Mouse (Mus musculus) ovary, postnatal 14 days (tissue): ENCODE data around the gene Trappc10.

ENCODE experiments used
- DNase-seq: peaks from one replicate; pipeline ENCODE4 v3.0.0; 2022; ENCODE audit warnings: low spot score

The Trappc10 gene

DNA sequence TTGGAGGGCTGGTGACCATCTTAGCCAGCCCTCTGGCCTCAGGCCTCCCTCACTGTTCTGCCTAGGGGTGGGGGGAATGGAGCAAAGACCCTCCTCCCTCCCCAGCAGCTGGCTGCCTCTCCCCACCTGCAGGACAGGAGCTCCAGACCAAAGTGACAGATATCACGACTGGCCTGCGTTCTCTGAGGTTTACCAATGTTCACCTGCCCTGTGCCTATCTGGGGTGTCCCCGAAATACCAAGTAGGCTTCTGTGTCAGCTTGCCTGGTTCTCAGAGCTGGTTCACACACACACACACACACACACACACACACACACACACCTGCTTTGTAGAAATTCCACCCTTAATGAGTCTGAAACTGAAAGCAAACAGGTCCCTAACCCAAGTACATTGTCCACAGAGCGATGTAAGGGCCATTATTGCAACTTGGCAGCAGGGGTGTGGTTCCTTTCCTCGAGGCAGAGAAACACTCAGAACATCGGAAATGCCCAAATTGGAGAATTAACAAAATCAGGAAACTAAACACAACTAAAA is 13.8 kb upstream of the Trappc10 start:
- no peak for DNase-seq

- no peak for DNase-seq
Observed at GRCm38 (mm10) chr10:78255646-78256059, 11.2 kb upstream of the Trappc10 start.

DNA sequence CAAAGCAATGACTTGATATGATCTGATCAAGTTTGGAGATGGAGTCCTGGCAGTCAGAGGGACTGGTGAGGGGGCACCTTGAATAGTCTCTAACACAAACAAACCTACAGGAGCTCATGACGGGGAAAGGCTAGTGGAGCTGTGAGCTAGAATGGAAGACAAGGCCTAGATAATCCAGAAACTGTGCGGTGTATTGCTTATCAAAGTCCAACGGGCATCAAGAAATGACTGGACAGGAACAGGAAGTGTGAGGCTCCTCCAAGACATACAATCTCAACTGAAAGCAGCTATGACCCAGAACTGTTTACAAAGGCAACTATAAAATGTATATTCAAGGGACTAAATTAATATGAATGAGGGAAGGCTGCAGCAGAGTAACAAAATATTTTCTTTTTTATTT is 2.8 kb upstream of the Trappc10 start:
- DNase-seq, result no peak

DNA sequence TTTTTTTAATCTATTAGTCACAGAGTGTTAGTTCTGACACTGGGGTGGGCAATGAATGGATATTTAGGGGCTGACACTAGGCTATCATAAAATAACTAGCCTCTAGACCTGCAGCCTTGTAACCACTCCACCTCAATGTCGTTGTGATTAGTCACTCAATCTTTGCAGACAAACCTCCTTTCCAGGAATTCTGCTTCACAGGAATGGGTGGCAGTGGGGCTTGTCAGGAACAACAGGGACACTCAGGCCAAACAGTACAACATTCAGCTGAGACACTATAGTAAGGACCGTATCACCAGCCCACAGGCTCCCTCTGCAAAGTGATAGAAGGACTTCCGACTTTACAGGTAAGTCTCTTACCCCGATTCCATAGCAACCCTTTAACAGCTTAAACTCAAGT is 2.3 kb upstream of the Trappc10 start:
- no peak for DNase-seq

GRCm38 (mm10) chr10:78245225-78245547 is 745 bp upstream of the Trappc10 start:
- no peak for DNase-seq

- peak; percentile 17 for DNase-seq
Observed at GRCm38 (mm10) chr10:78244058-78244437, 393 bp downstream of the Trappc10 start.

DNA sequence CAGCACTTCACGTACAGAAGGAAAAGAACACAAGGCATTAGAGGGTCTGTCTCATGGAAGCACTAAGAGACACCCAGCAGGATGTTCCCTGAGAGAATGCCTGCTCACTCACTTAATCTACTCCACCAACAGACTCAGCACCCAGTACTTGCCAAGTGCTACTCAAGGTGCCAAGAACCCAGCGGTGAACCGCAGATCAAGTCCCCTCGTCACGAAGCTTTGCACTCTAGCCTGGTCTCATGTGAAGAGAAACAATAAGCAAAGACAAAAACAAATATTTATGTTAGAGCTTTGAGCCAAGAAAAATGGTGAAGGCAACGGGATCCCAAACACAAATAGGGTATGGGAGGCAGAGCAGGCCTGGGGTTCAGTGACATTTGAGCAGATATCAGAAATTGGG is 5.5 kb downstream of the Trappc10 start:
- DNase-seq, result no peak

DNA sequence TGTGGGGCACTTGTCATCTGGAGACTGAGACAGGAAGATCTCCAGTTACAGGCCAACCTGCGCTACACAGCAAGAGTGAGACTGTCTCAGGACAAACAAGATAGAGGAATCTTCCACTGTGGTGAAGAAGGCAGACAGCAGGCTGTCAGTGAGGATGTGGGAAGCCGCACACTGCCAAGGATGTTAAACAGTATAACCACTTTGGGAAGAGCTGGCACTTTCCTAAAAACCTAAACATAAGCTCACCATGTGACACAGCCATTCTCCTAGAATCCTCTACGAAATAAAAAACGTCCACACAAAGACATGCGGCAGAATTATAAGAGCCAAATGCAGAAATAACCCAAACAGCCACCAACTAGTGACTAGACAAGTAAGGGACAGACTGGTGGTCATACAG is 6.1 kb downstream of the Trappc10 start:
- no peak for DNase-seq

- DNase-seq, result no peak
Observed at GRCm38 (mm10) chr10:78237809-78238208, 6.6 kb downstream of the Trappc10 start.

GRCm38 (mm10) chr10:78236885-78237629 is 7.4 kb downstream of the Trappc10 start:
- no peak for DNase-seq

DNA sequence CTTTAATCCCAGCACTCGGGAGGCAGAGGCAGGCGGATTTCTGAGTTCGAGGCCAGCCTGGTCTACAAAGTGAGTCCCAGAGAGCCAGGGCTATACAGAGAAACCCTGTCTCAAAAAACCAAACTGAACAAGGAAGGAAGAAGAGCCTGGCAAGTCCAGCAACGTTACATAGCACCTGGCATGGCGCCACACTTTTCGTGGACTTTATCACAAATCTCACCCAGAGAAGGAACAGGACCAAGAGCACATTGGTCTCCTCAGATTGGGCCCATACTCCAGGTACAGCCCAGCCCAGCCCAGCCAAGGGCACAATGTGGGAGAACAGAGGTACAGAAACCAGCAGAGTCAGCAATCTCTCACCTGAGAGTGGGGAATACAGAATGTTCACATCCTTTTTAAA is 10.7 kb downstream of the Trappc10 start:
- no peak for DNase-seq

GRCm38 (mm10) chr10:78233161-78233560 is 11.3 kb downstream of the Trappc10 start:
- DNase-seq, result no peak

DNA sequence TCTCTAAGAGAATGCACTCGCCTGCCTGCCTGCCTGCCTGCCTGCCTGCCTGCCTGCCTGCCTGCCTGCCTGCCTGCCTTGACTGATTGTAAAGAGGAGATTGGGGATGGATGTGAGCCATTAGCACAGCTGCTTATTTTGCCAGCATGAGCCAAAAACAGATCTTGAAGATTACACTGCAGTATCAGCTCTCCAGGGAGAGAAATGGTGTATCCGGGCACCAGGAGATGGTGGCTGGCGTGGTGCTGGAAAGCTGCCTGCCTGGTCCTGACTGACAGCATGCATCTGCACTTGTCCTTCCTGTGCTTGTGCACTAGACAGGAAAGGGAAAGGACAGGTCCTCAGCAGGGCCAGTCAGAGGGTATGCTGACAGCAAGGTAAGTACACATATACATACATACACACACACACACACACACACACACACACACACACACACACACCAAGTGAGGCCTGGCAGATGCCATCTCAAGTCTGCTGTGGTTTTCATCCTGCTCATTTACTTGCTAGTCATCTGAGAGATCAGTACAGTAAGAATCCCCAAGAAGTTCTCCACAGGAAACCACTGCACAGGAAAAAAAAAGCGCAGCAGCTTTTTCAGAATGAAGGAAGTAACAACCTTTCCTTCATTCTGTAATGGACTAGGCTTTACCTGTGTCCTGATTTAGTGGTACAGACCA is 12.0 kb downstream of the Trappc10 start:
- no peak for DNase-seq

- no peak for DNase-seq
Observed at GRCm38 (mm10) chr10:78228560-78228928, 15.9 kb downstream of the Trappc10 start.

DNA sequence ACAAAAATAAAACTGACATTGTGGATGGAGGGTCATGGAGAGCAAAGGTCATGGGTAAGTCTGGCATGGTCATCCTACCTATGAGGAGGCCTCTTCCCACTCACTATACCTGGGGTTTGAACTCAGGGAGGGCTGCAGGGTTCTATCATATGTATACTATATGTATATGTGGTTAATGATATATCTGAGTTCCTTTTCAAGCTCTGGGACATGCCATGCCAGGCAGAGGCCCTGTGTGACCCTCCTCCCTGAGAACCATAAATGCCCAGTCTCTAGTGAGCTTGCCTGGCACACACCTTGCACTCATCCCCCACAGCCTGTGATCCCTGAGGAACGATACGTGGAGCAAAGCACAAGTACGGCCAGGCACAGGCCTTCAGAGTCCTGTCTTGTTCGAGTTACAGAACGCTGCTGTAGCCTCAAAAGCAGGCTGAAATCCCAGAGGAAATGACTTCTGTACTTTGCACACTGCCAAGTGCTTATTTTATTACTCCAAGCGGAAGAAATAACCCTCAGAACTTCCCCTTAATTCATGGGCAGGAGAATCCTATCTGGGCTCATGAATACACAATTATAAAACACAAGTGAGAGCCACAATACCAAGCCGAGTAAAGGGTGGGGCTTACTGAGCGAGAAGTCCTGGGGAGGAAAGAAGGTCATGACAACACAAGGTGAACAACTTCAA is 16.4 kb downstream of the Trappc10 start:
- no peak for DNase-seq

- DNase-seq, result no peak
Observed at GRCm38 (mm10) chr10:78224136-78224535, 20.3 kb downstream of the Trappc10 start.

DNA sequence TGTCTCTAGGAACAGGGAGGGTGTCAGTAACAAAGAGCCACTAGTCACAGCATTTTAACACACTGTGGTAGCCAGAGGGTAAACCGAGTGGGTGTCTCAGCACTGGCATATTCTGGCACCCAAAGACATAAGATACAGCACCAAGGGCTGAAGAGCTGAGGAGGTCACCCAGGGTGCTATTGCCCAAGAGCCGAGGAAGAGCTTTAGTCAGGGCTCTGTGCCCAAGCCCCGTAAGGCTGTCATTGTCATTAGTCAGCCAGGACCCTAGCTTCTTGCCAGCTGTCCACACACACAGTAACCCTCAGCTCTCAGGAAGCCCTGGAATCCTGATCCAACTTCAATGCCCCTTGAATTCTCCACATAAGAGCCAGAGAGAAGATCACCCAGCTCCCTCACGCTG is 21.5 kb downstream of the Trappc10 start:
- DNase-seq, result no peak

GRCm38 (mm10) chr10:78221315-78221714 is 23.1 kb downstream of the Trappc10 start:
- no peak for DNase-seq

DNA sequence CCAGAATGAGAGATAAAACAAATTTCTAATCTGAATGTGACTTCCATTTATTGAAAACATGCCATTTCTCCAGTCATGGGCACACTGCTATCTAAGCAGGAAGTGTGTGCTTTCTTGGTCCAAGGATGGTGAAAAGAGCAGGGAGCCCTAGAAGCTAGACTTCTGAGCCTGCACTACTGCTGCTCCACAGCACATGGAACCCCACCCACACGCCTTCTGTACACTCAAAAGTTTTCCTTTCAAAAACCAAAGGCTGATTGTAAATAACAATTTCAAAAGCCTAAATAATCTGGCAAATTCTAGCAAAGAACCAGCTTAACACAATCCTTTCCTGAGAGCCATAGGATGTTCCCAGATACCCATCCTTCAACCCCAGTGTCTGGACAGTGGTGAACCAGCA is 24.9 kb downstream of the Trappc10 start:
- DNase-seq, result no peak

DNA sequence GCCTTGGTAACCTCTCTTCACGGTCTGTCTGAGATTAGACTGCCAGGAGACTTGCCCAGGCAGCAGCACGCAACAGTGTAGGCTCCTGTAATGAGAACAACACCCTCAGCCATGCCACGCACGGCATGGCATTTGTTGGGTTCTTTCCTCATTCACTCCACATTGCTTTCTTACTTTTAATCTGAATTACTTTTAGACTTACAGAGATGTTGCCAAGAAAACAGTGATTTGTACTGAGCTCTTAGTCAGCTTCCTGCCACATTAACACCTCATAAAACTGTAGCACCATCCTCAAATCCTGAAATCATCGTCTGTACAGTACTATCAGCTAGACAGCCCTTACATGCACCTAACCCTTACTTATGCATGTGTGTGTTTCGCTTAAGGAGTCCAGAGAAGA is 25.9 kb downstream of the Trappc10 start:
- DNase-seq, result no peak

GRCm38 (mm10) chr10:78216376-78217083 is 27.9 kb downstream of the Trappc10 start:
- DNase-seq, result no peak

DNA sequence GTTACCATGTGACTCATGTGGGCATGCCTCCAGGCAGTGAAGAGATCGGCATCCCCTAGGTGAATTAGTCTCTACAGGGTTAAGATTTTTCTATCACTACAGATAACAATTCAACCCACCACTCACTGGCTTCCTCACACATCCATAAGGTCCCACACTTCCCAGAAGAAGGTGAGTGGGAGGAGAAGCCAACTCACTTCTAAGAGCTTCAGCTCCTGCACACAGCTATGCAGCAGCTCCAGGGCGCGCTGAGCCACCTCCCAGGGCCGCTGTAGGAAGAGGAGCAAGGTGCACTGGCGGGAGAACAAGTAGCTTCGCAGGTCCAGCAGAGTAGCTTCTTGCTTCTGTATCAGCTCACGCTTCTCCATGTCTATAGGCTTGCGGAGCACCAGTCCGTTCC is 30.1 kb downstream of the Trappc10 start:
- no peak for DNase-seq

GRCm38 (mm10) chr10:78211311-78211710 is 33.1 kb downstream of the Trappc10 start:
- DNase-seq, result no peak
